Mouse (Mus musculus) bone marrow macrophage, adult 2 months (primary cell): ENCODE measurements around the gene Avpr2. TPM values are rescaled to one million over a fixed set of nuclear protein-coding genes. Genes with fewer than 3 reads are reported as not detected.

Source experiments
- H3K27ac ChIP-seq: 2 replicates; pipeline ENCODE4 v1.5.1; 2012; ENCODE audit warnings: low read depth, low read length; ENCODE audit not compliant: insufficient read depth
- H3K4me1 ChIP-seq: 2 replicates; pipeline ENCODE4 v1.6.1; 2012; ENCODE audit warnings: low read length; ENCODE audit not compliant: control insufficient read depth, insufficient read depth
- H3K4me3 ChIP-seq: 2 replicates; pipeline ENCODE4 v1.5.1; 2012; ENCODE audit warnings: mild to moderate bottlenecking, low read length, moderate library complexity; ENCODE audit not compliant: insufficient read depth
- CTCF ChIP-seq: IDR thresholded peaks from 2 replicates; pipeline ENCODE4 v1.5.1; 2012; ENCODE audit warnings: low read depth, mild to moderate bottlenecking, low read length, moderate library complexity
- POLR2A ChIP-seq: IDR thresholded peaks from 2 replicates; pipeline ENCODE4 v1.6.1; 2012; ENCODE audit warnings: mild to moderate bottlenecking, low read depth, low read length, borderline replicate concordance
- polyA plus RNA-seq: library from polyadenylated mRNA; stranded (reverse); fragments of >200 nt; gene quantifications from 2 replicates; pipeline ENCODE4 v1.2.4, GENCODE M21; 2012; ENCODE audit not compliant: missing spikeins, insufficient read depth, insufficient read length

The Avpr2 gene
- polyA plus RNA-seq, 1 experiment: not detected

- Histone ChIP-seq H3K4me3 (no peak overlapping the region), H3K4me1 (no peaks in the 10 kb centered on the region), H3K27ac (no peak overlapping the region)
- TF ChIP-seq CTCF: no peak
- no peak for TF ChIP-seq POLR2A
These were observed 14.9 kb upstream of the Avpr2 start for GRCm38 (mm10) chrX:73877014-73877413.

GRCm38 (mm10) chrX:73880194-73881035, 11.5 kb upstream of the Avpr2 start:
- H3K4me1 ChIP-seq: no peaks in the 10 kb centered on the region
- H3K27ac ChIP-seq: no peak overlapping the region
- TF ChIP-seq CTCF: no peak
- TF ChIP-seq POLR2A: no peak
- H3K4me3 ChIP-seq: peak overlapping the region; percentile 58

GRCm38 (mm10) chrX:73881036-73881427, 10.9 kb upstream of the Avpr2 start:
- Histone ChIP-seq H3K4me1 (no peaks in the 10 kb centered on the region), H3K27ac (no peak overlapping the region), H3K4me3 (peak overlapping the region; percentile 58)
- TF ChIP-seq CTCF (no peak), POLR2A (no peak)

GRCm38 (mm10) chrX:73881463-73881862, 10.4 kb upstream of the Avpr2 start:
- TF ChIP-seq CTCF (no peak), POLR2A (no peak)
- Histone ChIP-seq H3K27ac (no peak overlapping the region), H3K4me3 (no peak overlapping the region), H3K4me1 (no peaks in the 10 kb centered on the region)

GRCm38 (mm10) chrX:73892833-73893232, 931 bp downstream of the Avpr2 start:
- TF ChIP-seq CTCF (no peak), POLR2A (no peak)
- Histone ChIP-seq H3K4me1 (no peaks in the 10 kb centered on the region), H3K4me3 (no peak overlapping the region), H3K27ac (no peak overlapping the region)

GRCm38 (mm10) chrX:73895719-73896118, 3.8 kb downstream of the Avpr2 start, which contains the start of gene L1cam:
L1cam (minus strand) TSS chrX:73896105.
- Histone ChIP-seq H3K4me3 (no peak within 1 kb of the TSS), H3K4me1 (no peaks in the 10 kb centered on the region), H3K27ac (no peak within 1 kb of the TSS)
- TF ChIP-seq POLR2A: no peak
- peak; percentile 21; the same call in 1 of the 2 replicates for TF ChIP-seq CTCF

GRCm38 (mm10) chrX:73897959-73898358, 6.1 kb downstream of the Avpr2 start:
- Histone ChIP-seq H3K4me1 (no peaks in the 10 kb centered on the region), H3K4me3 (no peak overlapping the region), H3K27ac (no peak overlapping the region)
- no peak for TF ChIP-seq POLR2A
- TF ChIP-seq CTCF: no peak

- Histone ChIP-seq H3K27ac (peak overlapping the region; percentile 63), H3K4me1 (peaks cover 44% of the 10 kb centered on the region), H3K4me3 (no peak overlapping the region)
- no peak for TF ChIP-seq CTCF
- TF ChIP-seq POLR2A: no peak
These were observed 18.1 kb downstream of the Avpr2 start for GRCm38 (mm10) chrX:73910049-73910448.

GRCm38 (mm10) chrX:73910451-73910850, 18.5 kb downstream of the Avpr2 start:
- peaks cover 45% of the 10 kb centered on the region for H3K4me1 ChIP-seq
- TF ChIP-seq POLR2A (no peak), CTCF (no peak)
- H3K27ac ChIP-seq: peak overlapping the region; percentile 38
- peak overlapping the region; percentile 47 for H3K4me3 ChIP-seq

- Histone ChIP-seq H3K4me3 (peak overlapping the region; percentile 47), H3K27ac (peak overlapping the region; percentile 84), H3K4me1 (peaks cover 50% of the 10 kb centered on the region)
- TF ChIP-seq POLR2A: no peak
- no peak for TF ChIP-seq CTCF
These were observed 19.3 kb downstream of the Avpr2 start for GRCm38 (mm10) chrX:73911156-73911555.
